Mouse (Mus musculus): ENCODE data around the gene 3110082J24Rik. TPM values are rescaled to one million over a fixed set of nuclear protein-coding genes. Genes with fewer than 3 reads are reported as not detected.

3110082J24Rik gene
- total RNA-seq (2021) = not detected

DNA sequence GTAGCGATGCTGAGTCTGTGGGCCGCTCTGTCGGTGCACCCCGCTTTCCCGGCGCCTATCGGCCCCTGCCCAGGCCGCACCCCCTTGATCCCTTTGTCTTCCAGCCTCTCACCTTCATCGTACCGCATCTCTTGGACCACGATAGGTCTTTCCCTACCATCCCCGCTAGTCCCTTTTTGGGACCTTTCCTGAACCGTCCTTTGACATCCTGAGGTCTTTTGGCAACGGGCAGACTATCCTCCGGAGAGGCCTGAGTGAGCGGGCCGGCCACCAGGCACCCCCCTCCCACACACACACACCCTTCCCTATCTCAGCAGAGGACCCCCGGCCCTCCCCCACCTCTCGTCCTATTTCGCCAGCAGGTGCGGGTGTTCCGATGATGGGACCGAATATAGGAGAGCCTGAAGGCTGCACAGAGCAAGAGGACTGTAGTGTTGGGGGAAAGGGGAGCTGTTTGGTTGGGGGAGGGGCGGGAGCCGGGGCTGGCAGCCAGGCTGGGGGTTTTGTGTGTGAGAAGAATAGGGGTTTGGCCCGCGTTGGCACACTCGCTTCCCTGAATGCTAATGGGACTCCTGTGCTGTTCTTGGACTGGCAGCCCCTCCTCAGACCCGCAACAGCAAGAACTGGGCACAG, at the start of gene 3110082J24Rik:
Gene 3110082J24Rik, minus strand, starts transcription at position 419 of the 633 bp plus-strand sequence.
- intact Hi-C loops (cut with DNase I) = no loop called here
- DNase-seq (ENCODE audit: low spot score) = no peak

DNA sequence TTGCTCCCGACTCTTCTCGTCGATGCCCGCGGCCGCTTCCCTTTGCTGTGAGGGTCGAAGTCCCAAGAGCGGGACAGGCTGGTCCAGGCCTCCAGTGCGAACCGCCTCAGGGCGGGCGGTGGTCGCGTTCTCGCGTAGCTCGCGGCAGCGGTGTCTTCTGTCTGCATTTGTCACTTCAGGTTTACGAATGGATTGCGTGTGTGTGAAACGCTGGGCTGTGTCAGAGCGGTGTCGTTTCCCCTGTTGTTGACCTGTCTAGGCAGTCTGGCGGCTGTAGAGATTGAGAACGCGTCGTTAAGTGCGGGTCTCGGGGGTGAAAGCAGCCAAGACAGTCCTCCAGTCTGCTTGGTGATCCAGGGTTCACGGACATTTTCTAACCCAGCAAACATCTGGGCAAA, 49.5 kb upstream of the 3110082J24Rik start:
- intact Hi-C loops (cut with DNase I) = no loop called here

DNA sequence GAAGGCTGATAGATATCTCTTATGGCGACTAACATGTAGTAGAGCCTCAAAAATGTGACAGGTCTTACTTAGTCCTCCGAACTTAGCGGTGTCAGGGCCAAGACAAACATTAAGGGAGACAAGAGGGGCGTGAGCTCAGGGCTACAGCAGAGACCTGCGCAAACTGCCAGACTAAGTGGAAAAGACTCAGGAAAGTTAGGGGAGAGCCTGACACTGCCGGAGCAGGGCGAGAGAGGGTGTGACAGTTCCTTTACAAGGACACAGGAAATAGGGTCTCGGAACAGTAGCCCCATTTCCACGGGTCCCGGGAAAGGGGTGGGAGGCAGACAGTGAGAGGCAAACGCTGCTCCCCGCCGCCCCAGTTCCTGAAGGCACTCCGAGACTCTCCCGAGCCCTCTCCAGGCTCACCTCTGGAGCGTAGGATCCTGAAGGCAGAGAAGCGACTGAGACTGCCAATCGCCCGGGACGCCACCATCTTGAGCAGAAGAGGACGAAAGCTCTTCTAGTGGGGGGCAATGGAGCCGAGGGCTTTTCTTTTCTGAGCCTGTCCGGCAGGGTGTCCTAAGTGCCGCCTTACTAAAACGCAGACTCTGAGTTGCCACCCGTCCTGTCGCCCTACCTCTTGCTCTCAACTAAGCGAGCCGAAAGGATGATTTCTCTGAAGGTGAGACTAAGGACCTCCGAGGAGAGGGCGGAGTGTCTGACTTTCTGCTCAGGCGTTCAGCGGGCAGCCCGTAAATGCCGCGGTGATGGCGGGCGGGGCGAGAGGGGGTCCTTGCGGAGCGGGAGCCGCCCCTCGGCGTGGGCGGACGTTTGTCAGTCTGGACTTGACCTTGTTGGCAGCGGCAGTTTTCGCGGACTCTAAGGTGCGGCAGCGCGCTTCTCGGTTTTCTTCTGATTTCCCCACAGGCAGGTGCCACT, 48.8 kb upstream of the 3110082J24Rik start, which contains the start of the genes Hadha and Hadhb:
Gene Hadha, minus strand, starts transcription at position 689 of the 921 bp plus-strand sequence.
Gene Hadhb, plus strand, starts transcription at position 775 of the 921 bp plus-strand sequence.
- intact Hi-C loops (cut with DNase I) = no loop called here
- peak; percentile 86 for DNase-seq (ENCODE audit: low spot score)

More for the DNA sequence above, 49.5 kb upstream of the 3110082J24Rik start:
- no peak for DNase-seq (ENCODE audit: low spot score)

DNA sequence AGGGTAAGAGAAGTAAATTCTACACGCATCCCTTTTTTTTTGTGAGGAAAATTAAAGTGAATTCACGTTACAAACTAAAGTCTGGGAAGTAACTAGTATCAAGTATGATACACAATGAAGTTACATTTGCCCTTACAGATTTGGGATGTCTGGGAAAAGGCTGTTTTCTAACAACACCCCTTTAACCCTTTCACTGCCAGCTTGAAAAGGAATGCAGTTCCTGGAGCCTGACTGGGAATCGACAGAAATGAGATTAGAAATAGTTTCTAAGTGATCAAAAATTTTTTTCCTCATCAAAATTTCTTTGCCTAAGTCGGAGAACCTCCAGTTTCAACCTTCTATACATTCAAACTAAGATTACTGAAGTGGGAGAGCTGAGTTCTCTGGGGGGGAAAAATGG, 48.1 kb upstream of the 3110082J24Rik start:
- intact Hi-C loops (cut with DNase I) = no loop called here
- DNase-seq (ENCODE audit: low spot score) = no peak

DNA sequence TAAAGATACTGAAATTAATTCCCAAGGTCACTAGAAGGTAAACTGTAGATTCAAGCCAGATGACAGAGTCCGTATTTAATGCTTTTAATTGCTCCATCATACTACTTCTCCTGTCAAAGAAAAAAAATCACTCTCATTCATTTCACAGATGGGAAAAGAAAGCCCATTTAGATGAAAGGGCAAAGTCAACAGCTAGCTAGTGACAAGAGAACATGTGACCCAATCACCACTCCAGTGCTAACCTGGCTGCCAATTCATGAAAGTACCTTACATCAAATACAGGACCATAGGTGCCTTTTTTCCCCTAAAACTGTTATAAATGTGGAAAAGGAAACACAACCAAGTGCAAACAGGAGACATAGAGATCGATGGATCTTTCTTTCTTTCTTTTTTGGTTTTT, 47.3 kb upstream of the 3110082J24Rik start:
- intact Hi-C loops (cut with DNase I) = no loop called here
- DNase-seq (ENCODE audit: low spot score) = no peak

DNA sequence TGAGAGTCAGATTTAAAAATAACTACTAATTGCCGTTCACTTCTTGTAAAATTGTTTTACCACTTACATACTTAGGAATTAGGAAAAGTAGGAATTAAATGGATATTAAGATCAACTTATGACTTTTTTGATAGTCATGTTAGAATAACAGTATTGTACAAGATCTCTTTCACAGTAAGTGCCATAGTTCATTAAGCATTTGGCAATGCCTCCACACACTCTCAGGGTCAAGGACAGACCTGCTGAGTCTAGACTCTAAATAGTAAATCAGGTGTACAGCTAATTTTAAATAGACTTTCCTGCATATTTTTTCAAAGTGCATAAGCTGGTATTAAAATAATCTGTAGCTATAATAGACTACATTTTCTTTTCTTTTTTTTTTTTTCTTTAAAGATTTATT, 46.5 kb upstream of the 3110082J24Rik start:
- no peak for DNase-seq (ENCODE audit: low spot score)
- intact Hi-C loops (cut with DNase I) = no loop called here

DNA sequence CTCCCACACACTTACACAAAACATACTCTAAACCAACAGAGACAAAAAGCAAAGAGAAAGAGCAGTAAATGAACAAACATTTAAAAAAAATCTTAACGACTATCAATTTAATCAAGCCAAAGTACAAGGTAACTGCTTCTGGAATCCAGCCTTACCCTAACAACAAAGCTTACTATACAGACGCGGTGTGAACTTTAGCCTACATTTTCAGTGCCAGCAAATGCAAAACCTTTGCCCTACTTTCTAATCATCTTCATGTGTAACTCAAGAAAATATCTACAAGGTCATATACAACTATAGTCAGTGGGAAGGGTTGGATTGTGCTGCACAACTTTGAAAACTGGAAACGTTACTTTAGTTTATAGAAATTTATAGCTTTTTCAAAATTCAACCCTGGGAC, 46.1 kb upstream of the 3110082J24Rik start:
- intact Hi-C loops (cut with DNase I) = no loop called here
- DNase-seq (ENCODE audit: low spot score) = no peak

DNA sequence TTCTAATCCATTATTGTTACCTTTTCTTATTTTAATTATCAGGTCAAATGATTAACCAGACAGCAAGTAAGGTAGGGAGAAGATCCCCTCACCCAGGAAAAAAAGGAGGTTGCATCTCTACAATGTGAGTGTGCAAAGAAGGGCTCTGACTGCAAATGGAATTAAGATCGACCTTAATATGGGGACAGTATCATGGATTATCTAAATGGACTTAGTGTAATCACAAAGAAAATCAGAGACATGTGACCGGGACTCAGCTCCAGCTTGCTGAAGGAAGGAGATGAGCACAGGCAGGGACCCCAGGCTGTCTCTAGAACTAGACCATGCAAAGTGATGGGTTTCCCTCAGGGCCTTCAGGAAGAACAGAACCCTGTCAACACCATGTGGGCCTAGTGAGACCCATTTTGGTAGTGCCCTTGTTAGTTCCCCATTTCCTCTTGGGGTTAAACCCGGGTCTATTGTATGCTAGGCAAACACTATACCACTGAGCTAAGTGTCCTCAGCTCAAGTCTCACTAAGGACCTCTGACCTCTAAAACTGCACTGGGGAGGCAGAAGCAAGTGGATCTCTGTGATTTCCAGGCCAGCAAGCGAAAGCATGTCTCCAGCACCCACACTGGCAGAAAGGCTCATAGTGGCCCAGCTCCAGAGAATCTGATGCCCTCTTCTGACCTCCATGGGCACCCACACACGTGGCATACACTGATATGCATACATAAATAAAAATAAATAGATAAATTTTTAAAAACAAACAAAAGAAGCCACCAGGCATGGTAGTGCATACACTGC, 42.4 kb upstream of the 3110082J24Rik start:
- intact Hi-C loops (cut with DNase I) = no loop called here
- no peak for DNase-seq (ENCODE audit: low spot score)

DNA sequence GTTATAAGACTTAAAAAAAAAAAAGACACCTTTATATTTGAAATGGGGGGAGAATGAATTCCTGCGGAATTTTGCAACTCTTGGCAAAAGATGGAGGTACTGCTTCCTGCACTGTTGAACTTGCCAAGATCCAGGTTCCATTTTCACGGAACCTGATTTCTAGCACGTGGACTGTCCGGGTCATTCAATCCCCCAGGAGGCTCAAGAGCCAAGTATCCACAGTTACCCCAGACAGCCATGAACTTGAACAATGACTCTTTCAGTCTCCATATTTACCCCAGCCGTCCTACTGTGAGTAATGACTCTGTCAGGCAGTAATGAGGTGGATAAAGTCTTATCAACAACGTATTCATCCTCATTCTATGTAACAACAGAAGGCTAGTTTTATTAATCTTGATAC, 40.6 kb upstream of the 3110082J24Rik start:
- DNase-seq (ENCODE audit: low spot score) = no peak
- intact Hi-C loops (cut with DNase I) = no loop called here

DNA sequence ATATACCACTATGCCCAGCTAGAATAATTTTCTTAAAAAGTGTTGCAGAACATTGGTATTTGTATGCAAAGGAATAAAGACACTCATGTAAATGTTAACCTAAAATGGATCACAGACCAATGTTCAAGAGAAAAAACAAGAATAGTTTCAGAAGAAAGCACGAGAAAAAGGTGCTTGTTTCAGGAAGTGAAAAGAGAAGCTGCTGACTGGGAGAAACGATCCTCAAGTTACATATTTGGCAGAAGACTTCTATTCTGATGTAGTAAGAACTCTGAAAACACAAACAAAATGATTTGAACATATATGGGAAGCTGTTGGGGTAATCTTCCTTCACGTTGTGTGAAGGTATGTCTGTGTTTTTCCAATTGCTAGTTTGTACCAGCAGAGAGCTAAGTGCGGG, 32.3 kb upstream of the 3110082J24Rik start:
- intact Hi-C loops (cut with DNase I) = no loop called here
- DNase-seq (ENCODE audit: low spot score) = no peak

DNA sequence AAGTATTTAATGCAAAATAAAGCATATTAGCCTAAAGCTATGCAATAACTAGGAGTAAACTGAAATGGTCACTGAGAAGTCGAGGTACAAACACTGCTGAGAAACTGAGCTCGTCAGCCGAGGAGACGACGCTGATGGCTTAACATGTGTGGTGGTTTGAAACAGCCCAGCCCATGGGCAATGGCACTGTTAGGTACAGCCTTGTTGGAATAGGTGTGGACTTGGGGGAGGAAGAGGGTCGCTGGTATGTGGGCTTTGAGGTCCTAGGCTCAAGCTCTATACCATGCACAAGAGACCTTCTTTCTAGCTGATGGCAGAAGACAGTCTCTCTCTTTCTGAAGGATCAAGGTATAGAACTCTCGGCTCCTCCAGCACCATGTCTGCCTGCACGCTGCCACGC, 31.4 kb upstream of the 3110082J24Rik start:
- DNase-seq (ENCODE audit: low spot score) = no peak
- intact Hi-C loops (cut with DNase I) = no loop called here

DNA sequence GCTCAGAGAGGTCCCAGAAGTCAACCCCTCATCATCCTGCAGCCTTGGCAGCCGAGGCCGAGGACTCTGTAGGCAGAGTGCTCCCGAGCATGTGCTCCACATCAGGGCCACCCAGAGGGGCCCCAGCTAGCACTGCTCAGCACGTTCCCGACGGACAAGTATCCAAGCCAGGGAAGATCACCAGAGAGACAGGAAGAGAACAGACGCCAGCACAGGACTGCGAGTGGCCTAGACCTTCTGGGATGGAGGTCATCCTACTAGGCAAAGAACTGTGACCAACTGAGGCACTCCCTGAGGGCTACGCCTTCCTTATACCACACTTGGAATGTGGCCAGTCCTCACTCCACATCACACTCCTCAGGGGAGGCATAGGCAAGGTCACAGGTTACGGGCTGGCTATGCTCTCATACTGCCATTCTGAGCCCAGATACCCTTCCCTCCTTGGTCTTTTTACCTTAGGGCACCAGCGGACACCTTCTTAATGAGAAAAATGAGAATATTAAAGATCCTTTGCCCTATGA, 29.9 kb upstream of the 3110082J24Rik start:
- intact Hi-C loops (cut with DNase I) = no loop called here
- no peak for DNase-seq (ENCODE audit: low spot score)

DNA sequence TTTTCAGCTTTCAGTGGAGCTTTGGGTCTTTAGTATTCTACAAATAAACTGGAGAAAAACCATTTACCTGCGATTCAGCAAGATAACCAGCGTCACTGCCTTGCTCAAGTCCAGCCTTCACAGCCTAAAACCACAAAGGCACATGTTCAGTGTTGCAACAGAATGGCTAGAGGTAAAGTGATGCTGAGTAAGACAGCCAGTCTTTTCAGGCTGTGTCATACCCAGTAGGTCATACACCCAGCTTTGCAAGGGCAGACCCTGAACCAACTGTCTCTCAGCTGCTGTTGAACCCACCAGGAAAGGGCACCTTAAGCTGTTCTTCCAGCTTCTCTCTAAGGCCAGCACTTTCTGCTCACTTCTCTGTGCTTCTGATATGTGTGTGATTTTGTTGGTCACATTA, 26.3 kb upstream of the 3110082J24Rik start:
- intact Hi-C loops (cut with DNase I) = no loop called here
- no peak for DNase-seq (ENCODE audit: low spot score)

DNA sequence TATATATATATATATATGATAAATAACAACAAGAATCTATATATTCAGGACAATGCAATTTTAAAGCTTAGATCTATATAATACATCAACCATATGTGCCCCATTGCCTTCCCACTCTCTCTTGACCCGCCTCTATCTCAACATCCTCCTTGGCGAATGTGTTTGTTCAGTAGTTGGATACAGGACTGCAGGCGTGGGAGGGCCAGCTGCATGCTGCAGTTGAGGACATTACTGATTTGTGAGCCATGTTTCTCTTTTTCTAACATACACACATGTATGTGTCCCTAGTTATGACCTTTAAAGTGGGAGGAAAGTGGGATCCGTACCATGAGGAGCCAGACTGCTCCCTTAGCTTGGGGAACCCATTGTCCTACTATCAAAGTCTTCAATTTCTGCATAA, 25.4 kb upstream of the 3110082J24Rik start:
- intact Hi-C loops (cut with DNase I) = no loop called here
- no peak for DNase-seq (ENCODE audit: low spot score)

DNA sequence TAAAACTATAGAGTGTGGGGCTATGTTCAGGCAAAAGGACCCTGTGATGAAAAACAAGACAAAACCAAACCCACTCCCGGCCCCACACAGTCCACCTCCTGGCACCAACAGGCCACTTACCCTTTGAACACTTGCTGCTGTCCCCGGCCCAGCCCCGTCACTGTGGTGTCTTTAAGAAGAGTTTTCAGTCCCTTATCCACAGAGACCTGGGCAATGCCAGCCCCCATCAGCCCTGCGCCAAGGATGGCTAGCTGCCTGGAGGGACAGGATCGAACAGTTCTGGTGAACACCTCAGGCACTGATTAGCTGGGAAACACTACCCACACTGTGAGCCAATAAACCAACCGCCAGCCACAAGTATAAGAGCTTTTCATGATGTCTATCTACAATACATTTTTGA, 22.8 kb upstream of the 3110082J24Rik start:
- no peak for DNase-seq (ENCODE audit: low spot score)
- intact Hi-C loops (cut with DNase I) = loop anchor here (5.0 kb wide), 2 partner anchors 44 to 64 kb away; no protein-coding TSS in a partner anchor

DNA sequence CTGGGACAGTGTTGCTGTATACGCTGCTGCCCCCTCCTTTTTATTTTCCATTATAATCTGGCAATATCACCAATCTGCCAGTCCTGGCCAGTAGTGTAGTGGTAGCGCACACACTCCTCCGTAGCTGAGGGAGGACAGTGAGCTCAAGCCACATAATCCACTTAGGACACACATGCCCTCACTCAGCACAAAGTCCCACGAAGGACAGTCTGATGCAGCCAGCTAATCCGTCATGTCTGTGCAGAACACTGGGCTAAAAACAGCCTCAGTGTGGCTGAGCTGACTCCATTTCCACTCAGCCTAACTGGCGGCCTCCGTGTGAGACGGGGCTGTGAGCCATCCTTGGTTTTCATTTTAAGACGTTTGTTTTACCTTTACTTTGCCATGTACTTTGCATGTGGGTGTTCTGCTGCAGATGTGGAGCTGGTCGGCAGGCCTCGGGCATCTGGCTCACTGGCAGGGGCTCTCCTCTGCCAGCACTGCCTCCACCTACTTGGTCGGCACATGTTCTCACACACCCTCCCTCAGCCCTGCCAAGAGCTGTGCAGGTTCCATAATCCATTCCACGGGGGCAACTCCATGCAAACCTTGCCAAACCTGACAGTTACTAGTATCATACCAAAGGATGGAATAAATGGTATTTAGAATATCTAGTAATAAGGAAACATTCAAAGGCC, 22.2 kb upstream of the 3110082J24Rik start:
- intact Hi-C loops (cut with DNase I) = loop anchor here (5.0 kb wide), 2 partner anchors 44 to 64 kb away; no protein-coding TSS in a partner anchor
- DNase-seq (ENCODE audit: low spot score) = no peak

DNA sequence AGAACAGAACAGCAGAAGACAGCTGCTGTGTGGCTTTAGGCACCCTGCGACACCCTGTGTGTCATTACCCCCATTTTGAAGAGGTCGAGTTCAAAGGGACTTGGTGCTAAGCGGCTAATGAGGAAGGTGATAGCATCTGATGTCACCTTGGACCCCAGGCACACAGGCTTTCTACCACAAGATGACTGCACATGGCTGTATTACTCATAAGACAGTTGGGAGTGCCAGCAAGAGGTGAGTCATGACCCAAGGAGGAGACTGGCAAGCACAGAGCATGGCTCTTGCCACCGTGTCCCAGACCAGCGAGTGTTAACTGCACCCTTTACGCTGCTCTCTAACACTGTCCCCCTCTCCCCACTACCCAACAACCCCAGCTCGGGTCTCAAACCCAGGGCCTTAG, 20.9 kb upstream of the 3110082J24Rik start:
- intact Hi-C loops (cut with DNase I) = loop anchor here (5.0 kb wide), 2 partner anchors 46 to 66 kb away; no protein-coding TSS in a partner anchor
- no peak for DNase-seq (ENCODE audit: low spot score)

DNA sequence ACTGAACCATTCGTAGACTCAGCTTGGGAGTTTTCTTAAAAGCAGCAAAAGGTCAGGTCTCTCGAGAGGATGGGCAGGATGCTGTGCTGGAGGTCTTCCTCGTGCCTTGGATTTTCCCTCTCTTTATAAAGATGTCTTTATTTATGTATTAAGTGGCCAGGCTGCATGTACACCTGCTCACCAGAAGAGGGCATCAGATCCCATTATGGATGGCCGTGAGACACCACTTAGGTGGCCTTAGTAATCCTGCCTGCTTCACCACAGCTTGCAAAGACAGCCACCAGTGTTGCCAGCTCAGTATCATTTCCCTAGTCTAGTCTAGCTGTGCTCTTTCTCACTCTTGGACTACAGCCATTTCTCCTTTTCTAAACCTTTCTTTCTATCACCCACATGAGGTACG, 19.7 kb upstream of the 3110082J24Rik start:
- intact Hi-C loops (cut with DNase I) = loop anchor here (5.0 kb wide), 2 partner anchors 47 to 67 kb away; no protein-coding TSS in a partner anchor
- DNase-seq (ENCODE audit: low spot score) = no peak

DNA sequence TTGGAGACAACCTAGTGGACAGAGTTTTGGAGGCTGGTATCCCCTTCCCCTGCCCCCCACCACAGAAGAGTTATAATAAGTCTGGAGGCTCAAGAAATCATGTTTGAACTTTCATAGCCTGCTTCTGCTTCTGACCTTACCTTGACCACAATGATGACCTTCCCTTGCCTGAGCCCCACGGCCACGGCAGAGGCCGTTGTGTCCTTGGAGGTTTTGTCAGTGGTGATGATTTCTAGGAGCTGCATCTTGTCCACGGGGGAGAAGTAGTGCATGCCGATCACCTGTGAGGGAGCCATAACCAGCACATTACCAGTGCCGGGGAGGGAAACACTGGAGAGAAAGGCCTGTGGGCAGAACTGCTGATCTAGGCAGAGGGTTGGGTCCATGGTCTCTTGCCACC, 16.6 kb upstream of the 3110082J24Rik start:
- intact Hi-C loops (cut with DNase I) = no loop called here
- no peak for DNase-seq (ENCODE audit: low spot score)

Data from heart, postnatal 25 days (tissue).